ENCODE assay signal across 18 mouse cellular contexts in genomic region chr3:96017461-96017860, GRCm38 (mm10). TPM values are rescaled to one million over a fixed set of nuclear protein-coding genes. Genes with fewer than 3 reads are reported as not detected.
DNase-seq lines count a peak whose midpoint lies in the region; ATAC-seq and TF ChIP-seq lines count a peak whose summit lies in the region.
"Had no signal": no experiment of that assay in that cellular context is flagged by ENCODE, and none has a peak within 500 bp of the region (broad histone marks: within the 10 kb centered on the region; RNA-seq: fewer than 3 reads in every experiment).

No protein-coding gene starts in this region.

- H3K27me3 ChIP-seq in liver, postnatal 0 days (ENCODE audit: insufficient read depth, low read length) = no peaks in the 10 kb centered on the region
- no peaks in the 10 kb centered on the region for H3K27me3 ChIP-seq in forebrain, embryonic 16.5 days (replicated peaks; ENCODE audit: control insufficient read depth, insufficient read depth, low read length)
- H3K27me3 ChIP-seq: embryonic facial prominence, embryonic 12.5 days; limb, embryonic 15.5 days had no signal

- intact Hi-C loops in left cerebral cortex, postnatal 25 days (cut with DNase I) = no loop called here

- peaks cover 3% of the 10 kb centered on the region; the same call in 1 of the 2 replicates for H3K4me1 ChIP-seq in liver, postnatal 0 days (ENCODE audit: insufficient read depth)
- H3K4me1 ChIP-seq in forebrain, embryonic 16.5 days (replicated peaks; ENCODE audit: control insufficient read depth, insufficient read depth, low read length) = no peaks in the 10 kb centered on the region
- H3K4me1 ChIP-seq: embryonic facial prominence, embryonic 12.5 days; hindbrain, embryonic 10.5 days; limb, embryonic 15.5 days had no signal

- H3K4me2 ChIP-seq in liver, postnatal 0 days (ENCODE audit: low read depth, low read length) = no peak overlapping the region
- H3K4me2 ChIP-seq in forebrain, embryonic 16.5 days (ENCODE audit: low read length) = no peak overlapping the region
- H3K4me2 ChIP-seq: embryonic facial prominence, embryonic 12.5 days; limb, embryonic 15.5 days had no signal

- H3K9me3 ChIP-seq in liver, postnatal 0 days (ENCODE audit: low read length) = no peaks in the 10 kb centered on the region
- no peaks in the 10 kb centered on the region for H3K9me3 ChIP-seq in forebrain, embryonic 16.5 days (ENCODE audit: control insufficient read depth, low read length)
- H3K9me3 ChIP-seq: embryonic facial prominence, embryonic 12.5 days; hindbrain, embryonic 10.5 days; limb, embryonic 15.5 days had no signal

- TF ChIP-seq CTCF in liver, postnatal 0 days (IDR thresholded peaks at IDR 0.05; ENCODE audit: low read depth) = 0 out of 2 replicates have a peak, but pooled peaks have one; percentile 3

- no peak overlapping the region for H3K9ac ChIP-seq in liver, postnatal 0 days (replicated peaks)
- H3K9ac ChIP-seq in forebrain, embryonic 16.5 days (replicated peaks; ENCODE audit: low read depth, low read length) = no peak overlapping the region
- H3K9ac ChIP-seq: embryonic facial prominence, embryonic 12.5 days; limb, embryonic 15.5 days had no signal

- no peak for TF ChIP-seq EP300 in liver, postnatal 0 days (IDR thresholded peaks at IDR 0.05; ENCODE audit: low read depth)

- H3K27ac ChIP-seq in liver, postnatal 0 days (ENCODE audit: low read depth) = no peak overlapping the region
- H3K27ac ChIP-seq in forebrain, embryonic 16.5 days (ENCODE audit: low read length) = no peak overlapping the region
- H3K27ac ChIP-seq: embryonic facial prominence, embryonic 12.5 days; hindbrain, embryonic 10.5 days; limb, embryonic 15.5 days had no signal

- WGBS in liver, postnatal 0 days (ENCODE audit: insufficient replicate concordance) = 56% methylated on average over 5 of the region's 5 CpGs
- WGBS in forebrain, embryonic 16.5 days = 84% methylated on average over 5 of the region's 5 CpGs

- no peak for DNase-seq in liver, postnatal 0 days
- no peak for DNase-seq in liver
- peak; percentile 8 to 10 for DNase-seq in urinary bladder, postnatal 36 days (ENCODE audit: low spot score in 2 of 2)
- no peak for DNase-seq in urinary bladder, adult 2 months (ENCODE audit: low spot score)
- no peak for DNase-seq in cerebellum, postnatal 14 days
- DNase-seq in left cerebral cortex, postnatal 25 days (ENCODE audit: low spot score in 2 of 2) = no peak
- DNase-seq: adrenal gland, postnatal 14 days; cerebellum, adult 2 months; gastrocnemius, postnatal 14 days; kidney, postnatal 4 days; lung, adult 18-20 months; right cerebral cortex, adult 18-20 months; thymus, adult 18-20 months had no signal

- ATAC-seq in liver, postnatal 0 days = no peak
- ATAC-seq in common myeloid progenitor, adult 5-6 weeks (replicated peaks; ENCODE audit: low read depth, poor library complexity, severe bottlenecking) = peak; percentile 68
- ATAC-seq in forebrain, embryonic 16.5 days = no peak

- H3K4me3 ChIP-seq in liver, postnatal 0 days (ENCODE audit: low read depth, low read length) = no peak overlapping the region
- H3K4me3 ChIP-seq in forebrain, embryonic 16.5 days (replicated peaks; ENCODE audit: low read length) = no peak overlapping the region
- H3K4me3 ChIP-seq: embryonic facial prominence, embryonic 12.5 days; hindbrain, embryonic 10.5 days; limb, embryonic 15.5 days had no signal

- H3K36me3 ChIP-seq in liver, postnatal 0 days (replicated peaks; ENCODE audit: insufficient read depth, low read length) = peaks cover 4% of the 10 kb centered on the region; the same call in 1 of the 2 replicates
- no peaks in the 10 kb centered on the region for H3K36me3 ChIP-seq in forebrain, embryonic 16.5 days (ENCODE audit: control insufficient read depth, insufficient read depth)
- H3K36me3 ChIP-seq: embryonic facial prominence, embryonic 12.5 days had no signal

RNA-seq across cellular contexts. Expression of gene Plekho1, which starts 21.7 kb away (rescaled TPM):
- polyA plus RNA-seq in liver, postnatal 0 days (2015; fragmentation: Nextera tagmentation; extraction: Ambion mirVana) = 10.7 and 11.7 TPM in 2 replicates
- polyA plus RNA-seq in urinary bladder, adult 2 months (2012; rRNA removed) = 196 and 224 TPM in 2 replicates
- total RNA-seq in common myeloid progenitor, adult 5-6 weeks (2017) = 28.9 and 33.8 TPM in 2 replicates
- polyA plus RNA-seq in forebrain, embryonic 16.5 days (2015; fragmentation: Nextera tagmentation; extraction: Ambion mirVana) = 71.4 and 74.9 TPM in 2 replicates
- total RNA-seq in left cerebral cortex, postnatal 25 days (2021) = 10 to 100 TPM; 71.6 to 84.8 TPM

RNA-seq across cellular contexts. Expression of gene Vps45, which starts 40.8 kb away (rescaled TPM):
- 11.3 and 12.5 TPM in 2 replicates for polyA plus RNA-seq in liver, postnatal 0 days (2015; fragmentation: Nextera tagmentation; extraction: Ambion mirVana)
- polyA plus RNA-seq in urinary bladder, adult 2 months (2012; rRNA removed) = 15.3 and 20.3 TPM in 2 replicates
- total RNA-seq in common myeloid progenitor, adult 5-6 weeks (2017) = 19.6 and 35.9 TPM in 2 replicates
- 55.3 and 57.4 TPM in 2 replicates for polyA plus RNA-seq in forebrain, embryonic 16.5 days (2015; fragmentation: Nextera tagmentation; extraction: Ambion mirVana)
- total RNA-seq in left cerebral cortex, postnatal 25 days (2021) = 10 to 100 TPM; 41.8 to 47.1 TPM

Comparison
In these comparisons a context has a peak if more than half of its experiments do, and no peak if none do; other contexts are left out.
1. DNase-seq: peak in urinary bladder, postnatal 36 days (2 of 2); none in liver, postnatal 0 days (single experiment), liver (single experiment), urinary bladder, adult 2 months (single experiment), cerebellum, postnatal 14 days (0 of 2) and left cerebral cortex, postnatal 25 days (0 of 2).